Mouse (Mus musculus): ENCODE results near the gene Mcur1. TPM values are rescaled to one million over a fixed set of nuclear protein-coding genes. Genes with fewer than 3 reads are reported as not detected.

Gene Mcur1
- 4.9 and 5.4 TPM in 2 replicates for polyA plus RNA-seq (2015; fragmentation: Nextera tagmentation; extraction: Ambion mirVana)

DNA sequence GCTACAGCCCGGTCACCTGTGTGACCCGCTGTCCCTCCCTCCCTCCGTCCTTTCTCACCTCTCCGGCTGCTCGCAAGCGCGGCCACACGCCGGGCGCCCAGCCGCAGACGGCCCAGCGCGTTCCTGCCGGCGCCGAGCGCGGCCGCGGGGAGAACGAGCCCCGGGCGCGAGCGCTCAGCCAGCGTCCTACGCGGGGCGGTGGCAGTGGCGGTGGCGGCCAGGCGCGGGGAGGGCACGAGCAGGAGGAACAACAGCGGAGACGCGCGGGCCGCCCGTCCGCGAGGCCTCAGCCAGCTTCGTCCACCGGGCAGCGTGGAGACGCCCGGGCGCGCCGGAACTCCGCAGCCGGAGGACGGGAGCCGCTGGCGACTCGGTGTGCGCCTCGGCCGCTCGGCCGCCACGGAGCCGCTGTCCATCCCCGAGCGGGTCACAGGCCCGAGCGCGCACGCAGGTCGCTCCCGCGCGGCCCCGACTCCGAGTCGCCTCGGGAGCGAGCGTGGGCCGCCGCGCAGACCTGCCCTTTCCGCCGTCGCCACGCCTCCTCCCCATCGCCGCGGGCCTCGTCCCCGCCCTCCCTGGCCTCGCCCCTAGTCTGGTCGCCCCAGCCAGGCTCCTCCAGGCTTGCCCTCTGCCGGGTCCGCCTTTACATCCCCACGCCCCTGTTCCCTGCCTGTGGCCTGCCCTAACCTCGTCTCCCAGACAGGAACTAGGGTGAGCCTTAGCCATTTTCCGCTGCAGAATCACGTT is at the start of gene Mcur1:
Mcur1 (minus strand) TSS at position 481 of the 747 bp plus-strand sequence.
- H3K9me3 ChIP-seq (replicated peaks; ENCODE audit: control insufficient read depth, low read length): no peaks in the 10 kb centered on the region
- H3K27me3 ChIP-seq (ENCODE audit: control insufficient read depth, insufficient read depth, low read depth, low read length): no peaks in the 10 kb centered on the region
- ATAC-seq (ENCODE audit: low read depth): peak; percentile 96
- WGBS (ENCODE audit: insufficient replicate concordance): under 1% methylated on average over 84 of the region's 100 CpGs
- peak within 1 kb of the TSS; percentile 88 for H3K27ac ChIP-seq (ENCODE audit: low read length)
- peaks cover 16% of the 10 kb centered on the region for H3K4me1 ChIP-seq (ENCODE audit: control insufficient read depth, low read depth, low read length)
- no peaks in the 10 kb centered on the region for H3K36me3 ChIP-seq (ENCODE audit: control insufficient read depth, insufficient read depth)
- peak within 1 kb of the TSS; percentile 79 for H3K4me3 ChIP-seq (ENCODE audit: low read depth, low read length)
- peak within 1 kb of the TSS; percentile 97 for H3K4me2 ChIP-seq (ENCODE audit: low read depth, low read length)
- H3K9ac ChIP-seq (ENCODE audit: low read depth, low read length): peak within 1 kb of the TSS; percentile 83

DNA sequence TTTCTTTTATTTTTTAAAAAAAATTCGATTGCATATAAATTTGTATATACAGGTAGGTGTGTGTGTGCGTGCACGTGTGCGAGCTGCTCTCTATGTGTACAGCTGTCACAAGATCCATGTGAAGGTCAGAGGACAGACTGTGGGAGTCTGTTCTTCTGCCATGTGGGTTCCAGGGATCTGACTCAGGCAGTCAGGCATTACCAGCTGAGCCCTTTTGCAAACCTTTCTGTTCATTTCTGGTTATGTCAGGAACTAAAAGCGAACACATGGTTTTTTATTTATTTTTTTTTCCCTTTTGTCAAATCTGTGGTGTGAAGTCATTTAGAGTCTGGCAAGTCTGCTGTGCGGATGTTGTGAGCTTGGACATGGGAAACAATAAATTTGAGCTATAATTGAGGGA is 48.9 kb upstream of the Mcur1 start:
- Histone ChIP-seq H3K4me1 (ENCODE audit: control insufficient read depth, low read depth, low read length) (no peaks in the 10 kb centered on the region), H3K9me3 (replicated peaks; ENCODE audit: control insufficient read depth, low read length) (no peaks in the 10 kb centered on the region), H3K27me3 (ENCODE audit: control insufficient read depth, insufficient read depth, low read depth, low read length) (no peaks in the 10 kb centered on the region), H3K4me2 (ENCODE audit: low read depth, low read length) (no peak overlapping the region), H3K27ac (ENCODE audit: low read length) (no peak overlapping the region), H3K4me3 (ENCODE audit: low read depth, low read length) (no peak overlapping the region), H3K36me3 (ENCODE audit: control insufficient read depth, insufficient read depth) (no peaks in the 10 kb centered on the region), H3K9ac (ENCODE audit: low read depth, low read length) (no peak overlapping the region)
- no peak for ATAC-seq (ENCODE audit: low read depth)
- WGBS (ENCODE audit: insufficient replicate concordance): 67% methylated on average over 6 of the region's 6 CpGs

DNA sequence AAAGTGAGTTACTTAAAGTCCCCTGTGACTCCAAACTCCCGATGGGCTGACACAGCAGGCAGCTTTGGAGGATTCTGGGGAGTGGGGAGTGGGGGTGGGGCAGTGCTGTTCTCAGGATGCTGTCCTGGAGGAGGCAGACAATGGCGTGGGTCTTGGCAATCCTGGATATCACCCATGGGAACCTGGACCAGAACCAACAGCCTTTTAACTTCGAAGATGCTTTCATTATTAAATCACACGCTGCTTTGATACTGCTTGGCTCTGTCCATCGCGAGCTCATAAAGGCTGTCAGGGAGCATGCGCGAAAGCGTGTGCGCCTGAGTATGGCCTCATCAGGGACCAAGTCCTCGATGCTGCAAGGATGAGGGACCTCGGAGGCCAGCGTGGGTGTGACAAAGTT is 43.1 kb upstream of the Mcur1 start:
- Histone ChIP-seq H3K27me3 (ENCODE audit: control insufficient read depth, insufficient read depth, low read depth, low read length) (no peaks in the 10 kb centered on the region), H3K27ac (ENCODE audit: low read length) (no peak overlapping the region), H3K9ac (ENCODE audit: low read depth, low read length) (no peak overlapping the region), H3K4me1 (ENCODE audit: control insufficient read depth, low read depth, low read length) (no peaks in the 10 kb centered on the region), H3K36me3 (ENCODE audit: control insufficient read depth, insufficient read depth) (no peaks in the 10 kb centered on the region), H3K4me2 (ENCODE audit: low read depth, low read length) (no peak overlapping the region), H3K4me3 (ENCODE audit: low read depth, low read length) (no peak overlapping the region), H3K9me3 (replicated peaks; ENCODE audit: control insufficient read depth, low read length) (no peaks in the 10 kb centered on the region)
- ATAC-seq (ENCODE audit: low read depth): no peak
- 67% methylated on average over 13 of the region's 13 CpGs for WGBS (ENCODE audit: insufficient replicate concordance)

DNA sequence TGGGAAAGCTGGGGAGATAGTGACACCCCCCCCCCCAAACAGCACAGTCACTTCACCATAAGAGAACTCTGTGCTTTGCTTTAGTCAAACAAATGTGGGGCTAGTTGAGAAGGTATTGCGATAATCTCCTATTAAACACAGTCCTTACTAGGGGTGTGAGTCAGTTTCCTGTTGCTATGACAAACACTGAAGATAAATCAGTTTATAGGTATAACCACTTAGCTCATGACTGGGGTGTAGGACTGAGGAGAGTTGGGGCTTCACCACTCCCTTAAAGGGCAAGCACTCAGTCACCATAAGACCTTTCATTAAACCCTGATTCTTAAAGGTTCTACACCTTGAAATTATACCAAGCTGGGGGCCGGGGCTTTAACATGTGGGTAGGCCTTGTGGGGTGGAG is 42.4 kb upstream of the Mcur1 start:
- no peak for ATAC-seq (ENCODE audit: low read depth)
- H3K36me3 ChIP-seq (ENCODE audit: control insufficient read depth, insufficient read depth): no peaks in the 10 kb centered on the region
- H3K27me3 ChIP-seq (ENCODE audit: control insufficient read depth, insufficient read depth, low read depth, low read length): no peaks in the 10 kb centered on the region
- H3K4me2 ChIP-seq (ENCODE audit: low read depth, low read length): no peak overlapping the region
- no peaks in the 10 kb centered on the region for H3K9me3 ChIP-seq (replicated peaks; ENCODE audit: control insufficient read depth, low read length)
- WGBS (ENCODE audit: insufficient replicate concordance): 62% methylated on average over 2 of the region's 2 CpGs
- H3K9ac ChIP-seq (ENCODE audit: low read depth, low read length): no peak overlapping the region
- no peaks in the 10 kb centered on the region for H3K4me1 ChIP-seq (ENCODE audit: control insufficient read depth, low read depth, low read length)
- no peak overlapping the region for H3K4me3 ChIP-seq (ENCODE audit: low read depth, low read length)
- H3K27ac ChIP-seq (ENCODE audit: low read length): no peak overlapping the region

DNA sequence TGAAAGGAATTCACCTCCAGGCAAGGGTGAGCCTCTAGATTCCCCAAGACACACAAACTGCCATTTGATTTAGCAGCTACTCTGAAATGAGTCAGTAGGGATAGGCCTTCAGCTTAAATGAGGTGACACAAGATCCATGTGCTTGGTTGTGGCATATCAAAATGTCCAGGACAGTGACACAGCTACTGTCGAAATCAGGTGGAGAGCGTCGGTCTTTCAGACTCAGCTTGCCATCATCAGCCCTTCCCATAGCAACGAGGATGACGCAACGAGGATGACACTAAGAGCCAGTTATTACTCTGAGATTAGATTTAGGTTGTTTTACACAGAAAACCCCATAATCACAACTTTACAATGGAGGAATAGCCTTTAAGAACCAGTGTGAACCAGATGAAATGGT is 41.0 kb upstream of the Mcur1 start:
- Histone ChIP-seq H3K4me3 (ENCODE audit: low read depth, low read length) (no peak overlapping the region), H3K9me3 (replicated peaks; ENCODE audit: control insufficient read depth, low read length) (no peaks in the 10 kb centered on the region), H3K4me1 (ENCODE audit: control insufficient read depth, low read depth, low read length) (no peaks in the 10 kb centered on the region), H3K4me2 (ENCODE audit: low read depth, low read length) (no peak overlapping the region), H3K9ac (ENCODE audit: low read depth, low read length) (no peak overlapping the region), H3K36me3 (ENCODE audit: control insufficient read depth, insufficient read depth) (no peaks in the 10 kb centered on the region), H3K27ac (ENCODE audit: low read length) (no peak overlapping the region), H3K27me3 (ENCODE audit: control insufficient read depth, insufficient read depth, low read depth, low read length) (no peaks in the 10 kb centered on the region)
- ATAC-seq (ENCODE audit: low read depth): no peak
- 65% methylated on average over 6 of the region's 6 CpGs for WGBS (ENCODE audit: insufficient replicate concordance)

DNA sequence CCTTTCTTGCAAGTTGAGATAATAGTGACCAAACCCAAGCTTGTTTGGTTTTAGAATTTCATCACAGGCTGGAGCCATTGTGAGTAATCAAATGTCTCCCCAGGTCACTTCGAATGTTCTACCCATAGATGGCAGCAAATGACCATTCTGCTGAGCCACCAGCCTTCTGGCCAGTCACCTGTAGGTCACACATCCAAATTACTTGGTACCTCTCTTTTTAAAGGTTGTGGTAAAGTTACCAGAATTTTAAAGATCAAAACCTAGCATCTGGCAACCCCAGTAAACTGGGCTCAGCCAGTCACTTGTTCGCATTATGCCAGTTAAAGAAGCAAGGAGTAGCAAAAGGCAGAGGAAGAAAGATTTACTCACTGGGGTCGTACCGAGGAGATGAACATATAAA is 35.9 kb upstream of the Mcur1 start:
- no peak overlapping the region for H3K4me2 ChIP-seq (ENCODE audit: low read depth, low read length)
- WGBS (ENCODE audit: insufficient replicate concordance): 49% methylated on average over 4 of the region's 4 CpGs
- no peaks in the 10 kb centered on the region for H3K27me3 ChIP-seq (ENCODE audit: control insufficient read depth, insufficient read depth, low read depth, low read length)
- no peak overlapping the region for H3K4me3 ChIP-seq (ENCODE audit: low read depth, low read length)
- H3K9me3 ChIP-seq (replicated peaks; ENCODE audit: control insufficient read depth, low read length): no peaks in the 10 kb centered on the region
- no peak for ATAC-seq (ENCODE audit: low read depth)
- no peaks in the 10 kb centered on the region for H3K36me3 ChIP-seq (ENCODE audit: control insufficient read depth, insufficient read depth)
- no peak overlapping the region for H3K27ac ChIP-seq (ENCODE audit: low read length)
- H3K4me1 ChIP-seq (ENCODE audit: control insufficient read depth, low read depth, low read length): no peaks in the 10 kb centered on the region
- H3K9ac ChIP-seq (ENCODE audit: low read depth, low read length): no peak overlapping the region

DNA sequence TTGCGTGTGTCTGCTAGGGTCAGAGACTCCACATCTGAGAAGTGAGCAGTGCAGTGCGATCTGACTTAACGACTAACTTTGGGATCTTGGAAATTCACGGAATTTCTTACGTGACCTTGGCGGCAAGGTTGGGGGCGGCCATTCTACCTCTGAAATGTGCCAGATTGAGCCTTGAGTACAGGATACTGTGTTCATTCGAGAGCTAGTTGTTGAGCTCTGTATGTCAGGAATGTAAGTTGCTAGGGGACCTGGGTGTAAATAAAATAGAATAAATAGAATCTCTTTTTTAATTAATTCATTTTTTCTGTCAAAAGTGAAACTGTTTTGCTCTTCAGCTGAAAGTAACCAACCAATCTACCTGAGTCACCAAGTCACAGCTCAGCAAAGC is 32.7 kb upstream of the Mcur1 start:
- H3K4me2 ChIP-seq (ENCODE audit: low read depth, low read length): no peak overlapping the region
- H3K9ac ChIP-seq (ENCODE audit: low read depth, low read length): no peak overlapping the region
- no peak for ATAC-seq (ENCODE audit: low read depth)
- WGBS (ENCODE audit: insufficient replicate concordance): 55% methylated on average over 8 of the region's 8 CpGs
- no peaks in the 10 kb centered on the region for H3K36me3 ChIP-seq (ENCODE audit: control insufficient read depth, insufficient read depth)
- no peak overlapping the region for H3K27ac ChIP-seq (ENCODE audit: low read length)
- H3K4me1 ChIP-seq (ENCODE audit: control insufficient read depth, low read depth, low read length): no peaks in the 10 kb centered on the region
- H3K9me3 ChIP-seq (replicated peaks; ENCODE audit: control insufficient read depth, low read length): no peaks in the 10 kb centered on the region
- no peak overlapping the region for H3K4me3 ChIP-seq (ENCODE audit: low read depth, low read length)
- H3K27me3 ChIP-seq (ENCODE audit: control insufficient read depth, insufficient read depth, low read depth, low read length): no peaks in the 10 kb centered on the region

DNA sequence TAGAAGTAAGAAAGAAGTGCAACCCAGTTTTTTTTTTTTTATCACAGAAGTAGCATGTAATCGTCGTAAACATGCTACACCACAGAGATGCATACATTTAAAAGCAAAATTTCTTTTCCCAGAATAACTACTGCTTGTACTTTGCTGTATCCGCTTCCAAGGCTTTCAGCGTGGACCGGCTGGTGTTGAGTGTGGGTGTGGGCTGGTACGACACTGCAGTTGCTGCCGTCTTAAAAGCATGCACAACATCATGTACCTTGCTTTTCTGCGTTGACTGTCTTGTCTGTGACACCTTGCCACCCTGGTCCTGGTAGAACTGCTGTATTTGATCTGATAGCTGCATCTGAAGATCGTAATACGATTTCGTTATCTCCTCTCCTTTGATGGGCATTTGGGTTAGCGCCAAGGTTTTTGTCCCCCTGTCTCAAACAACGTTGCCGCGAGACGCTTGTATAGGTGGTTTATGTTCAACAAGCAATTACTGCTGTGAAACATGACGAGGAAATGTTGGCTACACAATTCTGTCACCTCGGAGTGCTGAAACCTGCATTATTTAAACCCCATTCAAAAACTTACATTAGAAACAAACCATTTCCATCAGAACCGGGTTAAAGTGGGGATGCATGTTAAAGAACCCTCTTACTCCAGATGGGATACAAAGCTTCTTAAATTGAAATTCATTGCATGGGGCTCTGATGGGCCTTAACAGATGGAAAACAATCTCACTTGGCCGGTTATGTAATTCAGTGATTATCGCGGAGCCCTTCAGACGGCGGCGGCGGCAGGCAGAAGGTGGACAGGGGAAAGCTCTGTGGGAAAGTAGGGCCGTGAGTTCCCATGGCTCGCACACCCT is 32.1 kb upstream of the Mcur1 start:
- Histone ChIP-seq H3K4me1 (ENCODE audit: control insufficient read depth, low read depth, low read length) (no peaks in the 10 kb centered on the region), H3K4me2 (ENCODE audit: low read depth, low read length) (no peak overlapping the region), H3K9ac (ENCODE audit: low read depth, low read length) (no peak overlapping the region), H3K27ac (ENCODE audit: low read length) (no peak overlapping the region), H3K27me3 (ENCODE audit: control insufficient read depth, insufficient read depth, low read depth, low read length) (no peaks in the 10 kb centered on the region), H3K4me3 (ENCODE audit: low read depth, low read length) (no peak overlapping the region), H3K9me3 (replicated peaks; ENCODE audit: control insufficient read depth, low read length) (no peaks in the 10 kb centered on the region), H3K36me3 (ENCODE audit: control insufficient read depth, insufficient read depth) (no peaks in the 10 kb centered on the region)
- no peak for ATAC-seq (ENCODE audit: low read depth)
- WGBS (ENCODE audit: insufficient replicate concordance): 63% methylated on average over 28 of the region's 28 CpGs

Data from liver, embryonic 16.5 days (tissue).